Mouse (Mus musculus): ENCODE measurements around the gene Mpnd. TPM values are rescaled to one million over a fixed set of nuclear protein-coding genes. Genes with fewer than 3 reads are reported as not detected.

The Mpnd gene
- polyA plus RNA-seq, 2 experiments, result 101 to 118 TPM

DNA sequence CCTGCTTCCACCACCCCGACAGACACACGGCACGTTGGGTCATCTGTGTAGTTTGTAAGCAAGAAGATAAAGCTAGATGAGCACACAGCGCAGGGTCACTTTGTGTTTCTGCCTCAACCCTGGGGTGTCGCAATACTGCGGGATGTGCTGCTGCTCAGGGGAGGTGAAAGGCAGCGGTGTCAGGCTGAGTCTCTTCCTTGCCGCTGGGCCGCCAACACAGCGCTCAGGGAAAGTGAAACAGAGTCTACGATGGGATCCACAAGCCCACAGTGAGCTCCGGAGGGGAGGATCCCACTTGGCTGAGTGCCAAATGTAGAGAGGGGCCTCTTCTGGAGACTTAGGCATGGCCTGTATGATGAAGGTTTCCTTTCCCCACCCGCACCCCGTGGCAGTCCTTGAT is 42.3 kb upstream of the Mpnd start:
- Histone ChIP-seq H3K27ac (replicated peaks; ENCODE audit: low read depth, low read length) (no peak overlapping the region), H3K9me3 (ENCODE audit: control insufficient read depth, low read length) (no peaks in the 10 kb centered on the region), H3K4me1 (ENCODE audit: control insufficient read depth, insufficient read depth, low read length) (peaks cover 3% of the 10 kb centered on the region; the same call in 1 of the 2 replicates), H3K4me2 (replicated peaks; ENCODE audit: low read depth, low read length, severe bottlenecking) (no peak overlapping the region), H3K27me3 (ENCODE audit: control insufficient read depth, insufficient read depth, low read length) (no peaks in the 10 kb centered on the region), H3K4me3 (replicated peaks; ENCODE audit: low read length) (no peak overlapping the region), H3K36me3 (ENCODE audit: control insufficient read depth, insufficient read depth, low read length) (peaks cover 50% of the 10 kb centered on the region), H3K9ac (ENCODE audit: low read depth, low read length, severe bottlenecking) (no peak overlapping the region)
- no peak for TF ChIP-seq POLR2A (IDR thresholded peaks at IDR 0.05; ENCODE audit: borderline replicate concordance, extremely low read depth, insufficient read depth, insufficient read length)
- 84% methylated on average over 14 of the region's 14 CpGs for WGBS
- ATAC-seq (ENCODE audit: low FRiP score, low read depth), result no peak
- no peak for DNase-seq (ENCODE audit: low spot score)

DNA sequence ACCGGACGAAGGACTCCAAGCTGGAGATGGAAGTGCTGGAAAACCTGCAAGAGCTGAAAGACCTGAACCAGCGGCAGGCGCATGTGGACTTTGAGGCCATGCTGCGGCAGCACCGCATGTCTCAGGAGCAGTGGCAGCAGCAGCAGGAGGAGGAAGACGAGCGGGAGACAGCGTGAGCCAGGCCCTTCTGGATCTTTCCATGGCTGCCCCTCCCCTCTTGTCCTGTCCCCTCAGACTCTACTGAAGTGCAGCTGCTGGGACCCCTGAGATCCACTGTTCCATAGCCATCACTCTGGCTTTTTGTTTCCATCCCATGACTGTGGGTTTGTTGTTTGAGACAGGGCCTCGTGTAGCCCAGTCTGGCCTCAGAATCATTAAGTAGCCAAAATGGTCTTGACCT is 41.0 kb upstream of the Mpnd start:
- H3K4me1 ChIP-seq (ENCODE audit: control insufficient read depth, insufficient read depth, low read length), result no peaks in the 10 kb centered on the region
- H3K27ac ChIP-seq (replicated peaks; ENCODE audit: low read depth, low read length), result no peak overlapping the region
- H3K9ac ChIP-seq (ENCODE audit: low read depth, low read length, severe bottlenecking), result no peak overlapping the region
- ATAC-seq (ENCODE audit: low FRiP score, low read depth) (no peak), DNase-seq (ENCODE audit: low spot score) (no peak)
- WGBS, result 93% methylated on average over 10 of the region's 10 CpGs
- no peak overlapping the region for H3K4me3 ChIP-seq (replicated peaks; ENCODE audit: low read length)
- peaks cover 52% of the 10 kb centered on the region for H3K36me3 ChIP-seq (ENCODE audit: control insufficient read depth, insufficient read depth, low read length)
- no peak for TF ChIP-seq POLR2A (IDR thresholded peaks at IDR 0.05; ENCODE audit: borderline replicate concordance, extremely low read depth, insufficient read depth, insufficient read length)
- no peaks in the 10 kb centered on the region for H3K27me3 ChIP-seq (ENCODE audit: control insufficient read depth, insufficient read depth, low read length)
- no peak overlapping the region for H3K4me2 ChIP-seq (replicated peaks; ENCODE audit: low read depth, low read length, severe bottlenecking)
- no peaks in the 10 kb centered on the region for H3K9me3 ChIP-seq (ENCODE audit: control insufficient read depth, low read length)

DNA sequence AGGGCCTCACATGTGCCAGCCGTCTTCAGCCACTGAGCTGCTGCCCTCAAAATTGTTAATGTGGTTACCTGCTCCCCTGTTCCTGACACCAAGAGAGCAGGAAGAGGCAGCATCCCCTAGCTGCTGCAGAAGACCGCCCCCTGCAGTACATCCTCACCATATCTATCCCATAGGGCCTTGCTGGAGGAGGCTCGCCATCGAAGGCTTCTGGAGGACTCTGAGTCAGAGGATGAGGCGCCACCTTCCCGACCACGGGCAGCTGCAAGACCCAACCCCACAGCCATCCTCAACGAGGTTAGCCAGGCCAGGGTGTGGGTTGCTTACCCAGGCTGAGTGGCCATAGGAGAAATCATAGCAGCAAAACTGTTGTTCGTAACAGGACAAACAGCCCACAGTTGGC is 40.5 kb upstream of the Mpnd start:
- Histone ChIP-seq H3K4me3 (replicated peaks; ENCODE audit: low read length) (no peak overlapping the region), H3K4me2 (replicated peaks; ENCODE audit: low read depth, low read length, severe bottlenecking) (no peak overlapping the region), H3K27me3 (ENCODE audit: control insufficient read depth, insufficient read depth, low read length) (no peaks in the 10 kb centered on the region), H3K9me3 (ENCODE audit: control insufficient read depth, low read length) (no peaks in the 10 kb centered on the region), H3K9ac (ENCODE audit: low read depth, low read length, severe bottlenecking) (no peak overlapping the region), H3K36me3 (ENCODE audit: control insufficient read depth, insufficient read depth, low read length) (peaks cover 52% of the 10 kb centered on the region), H3K27ac (replicated peaks; ENCODE audit: low read depth, low read length) (no peak overlapping the region), H3K4me1 (ENCODE audit: control insufficient read depth, insufficient read depth, low read length) (no peaks in the 10 kb centered on the region)
- TF ChIP-seq POLR2A (IDR thresholded peaks at IDR 0.05; ENCODE audit: borderline replicate concordance, extremely low read depth, insufficient read depth, insufficient read length), result no peak
- 80% methylated on average over 9 of the region's 9 CpGs for WGBS
- DNase-seq (ENCODE audit: low spot score) (no peak), ATAC-seq (ENCODE audit: low FRiP score, low read depth) (no peak)

DNA sequence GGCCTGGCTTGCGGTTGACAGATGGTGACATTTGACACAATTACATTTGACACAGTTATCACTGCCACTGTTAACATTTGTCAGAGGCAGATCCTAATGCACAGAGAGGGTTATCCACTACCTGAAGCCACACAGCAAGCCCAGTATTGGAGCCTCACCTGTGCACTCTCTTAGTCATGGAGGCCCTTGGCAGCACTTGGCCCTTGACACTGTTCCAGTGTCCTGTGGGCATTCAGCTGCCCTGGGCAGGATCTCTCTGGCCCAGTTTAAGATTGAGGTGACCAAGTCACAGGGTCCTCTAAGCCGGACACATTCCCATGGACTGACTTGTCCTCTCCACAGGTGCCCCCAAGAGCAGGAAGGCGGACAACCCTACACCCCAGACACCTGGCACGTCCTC is 38.3 kb upstream of the Mpnd start:
- H3K4me3 ChIP-seq (replicated peaks; ENCODE audit: low read length), result no peak overlapping the region
- H3K9ac ChIP-seq (ENCODE audit: low read depth, low read length, severe bottlenecking), result no peak overlapping the region
- peaks cover 42% of the 10 kb centered on the region for H3K36me3 ChIP-seq (ENCODE audit: control insufficient read depth, insufficient read depth, low read length)
- H3K9me3 ChIP-seq (ENCODE audit: control insufficient read depth, low read length), result no peaks in the 10 kb centered on the region
- no peaks in the 10 kb centered on the region for H3K27me3 ChIP-seq (ENCODE audit: control insufficient read depth, insufficient read depth, low read length)
- H3K4me1 ChIP-seq (ENCODE audit: control insufficient read depth, insufficient read depth, low read length), result peaks cover 6% of the 10 kb centered on the region; the same call in 1 of the 2 replicates
- no peak for ATAC-seq (ENCODE audit: low FRiP score, low read depth)
- TF ChIP-seq POLR2A (IDR thresholded peaks at IDR 0.05; ENCODE audit: borderline replicate concordance, extremely low read depth, insufficient read depth, insufficient read length), result no peak
- H3K4me2 ChIP-seq (replicated peaks; ENCODE audit: low read depth, low read length, severe bottlenecking), result no peak overlapping the region
- H3K27ac ChIP-seq (replicated peaks; ENCODE audit: low read depth, low read length), result no peak overlapping the region
- no peak for DNase-seq (ENCODE audit: low spot score)
- 90% methylated on average over 4 of the region's 4 CpGs for WGBS

DNA sequence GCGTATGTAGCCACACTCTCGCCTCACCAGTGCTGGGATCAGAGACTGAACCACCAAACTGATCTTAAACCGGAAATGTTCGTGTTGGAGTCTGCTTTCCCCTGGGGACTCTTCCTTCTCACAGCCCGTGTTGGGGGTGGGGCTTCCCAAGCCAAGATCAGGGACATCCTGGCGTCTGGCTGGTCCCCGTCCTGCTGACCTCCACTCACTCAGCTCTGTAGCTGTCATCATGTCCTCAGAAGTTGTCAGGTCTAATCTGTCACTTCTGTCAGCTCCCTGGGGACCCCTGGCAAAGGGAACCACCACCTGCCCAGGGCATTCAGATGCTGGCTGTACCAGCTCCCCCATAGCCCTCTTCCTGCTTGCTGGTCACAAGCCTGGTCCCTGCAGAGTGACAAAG is 37.3 kb upstream of the Mpnd start:
- Histone ChIP-seq H3K4me3 (replicated peaks; ENCODE audit: low read length) (no peak overlapping the region), H3K9ac (ENCODE audit: low read depth, low read length, severe bottlenecking) (no peak overlapping the region), H3K4me2 (replicated peaks; ENCODE audit: low read depth, low read length, severe bottlenecking) (no peak overlapping the region), H3K4me1 (ENCODE audit: control insufficient read depth, insufficient read depth, low read length) (peaks cover 6% of the 10 kb centered on the region; the same call in 1 of the 2 replicates), H3K27ac (replicated peaks; ENCODE audit: low read depth, low read length) (no peak overlapping the region), H3K9me3 (ENCODE audit: control insufficient read depth, low read length) (no peaks in the 10 kb centered on the region), H3K36me3 (ENCODE audit: control insufficient read depth, insufficient read depth, low read length) (peaks cover 39% of the 10 kb centered on the region), H3K27me3 (ENCODE audit: control insufficient read depth, insufficient read depth, low read length) (no peaks in the 10 kb centered on the region)
- no peak for TF ChIP-seq POLR2A (IDR thresholded peaks at IDR 0.05; ENCODE audit: borderline replicate concordance, extremely low read depth, insufficient read depth, insufficient read length)
- ATAC-seq (ENCODE audit: low FRiP score, low read depth) (no peak), DNase-seq (ENCODE audit: low spot score) (no peak)
- 66% methylated on average over 7 of the region's 7 CpGs for WGBS

DNA sequence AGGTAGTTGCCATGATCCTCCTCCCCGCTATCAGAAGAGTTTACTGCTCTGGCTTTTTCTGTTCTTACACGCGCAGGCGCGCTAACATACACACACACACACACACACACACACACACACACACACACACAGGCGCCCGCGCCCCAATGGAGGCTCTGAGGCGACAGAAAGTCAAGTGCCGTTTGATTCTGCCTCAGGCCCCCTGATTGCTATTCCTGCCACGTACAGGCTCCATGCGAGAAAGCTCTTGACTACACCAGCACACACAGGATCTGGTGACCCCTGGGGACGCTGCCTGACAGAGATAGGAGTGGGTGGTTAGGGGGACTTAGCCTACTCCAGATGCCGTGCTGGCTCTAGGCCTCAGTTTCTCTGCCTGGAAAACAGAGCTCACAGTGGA is 36.0 kb upstream of the Mpnd start:
- peak overlapping the region; percentile 63; the same call in 1 of the 2 replicates for H3K4me3 ChIP-seq (replicated peaks; ENCODE audit: low read length)
- H3K4me1 ChIP-seq (ENCODE audit: control insufficient read depth, insufficient read depth, low read length), result peaks cover 6% of the 10 kb centered on the region; the same call in 1 of the 2 replicates
- ATAC-seq (ENCODE audit: low FRiP score, low read depth), result no peak
- no peak overlapping the region for H3K27ac ChIP-seq (replicated peaks; ENCODE audit: low read depth, low read length)
- 48% methylated on average over 14 of the region's 14 CpGs for WGBS
- TF ChIP-seq POLR2A (IDR thresholded peaks at IDR 0.05; ENCODE audit: borderline replicate concordance, extremely low read depth, insufficient read depth, insufficient read length), result no peak
- no peaks in the 10 kb centered on the region for H3K9me3 ChIP-seq (ENCODE audit: control insufficient read depth, low read length)
- peak overlapping the region; percentile 90; the same call in 1 of the 2 replicates for H3K4me2 ChIP-seq (replicated peaks; ENCODE audit: low read depth, low read length, severe bottlenecking)
- H3K27me3 ChIP-seq (ENCODE audit: control insufficient read depth, insufficient read depth, low read length), result no peaks in the 10 kb centered on the region
- 0 out of 2 replicates have a peak overlapping the region, but pooled peaks have one; percentile 80 for H3K9ac ChIP-seq (ENCODE audit: low read depth, low read length, severe bottlenecking)
- DNase-seq (ENCODE audit: low spot score), result no peak
- H3K36me3 ChIP-seq (ENCODE audit: control insufficient read depth, insufficient read depth, low read length), result peaks cover 40% of the 10 kb centered on the region
